Comparison of ENCODE assay signal across 8 mouse cellular contexts in genomic region chr15:89477091-89477491, GRCm38 (mm10). TPM values are rescaled to one million over a fixed set of nuclear protein-coding genes. Genes with fewer than 3 reads are reported as not detected.
A peak's percentile ranks its signal among the peaks of the same experiment; 100 is the strongest.
DNase-seq lines count a peak whose midpoint lies in the region; ATAC-seq lines count a peak whose summit lies in the region.

Arsa (minus strand) TSS chr15:89477425.

- no peaks in the 10 kb centered on the region for H3K27me3 ChIP-seq in intestine, embryonic 16.5 days (replicated peaks; ENCODE audit: control insufficient read depth, insufficient read depth, low read length)
- H3K27me3 ChIP-seq in limb, embryonic 13.5 days: no peaks in the 10 kb centered on the region

- DNase-seq in adrenal gland, adult (ENCODE audit: inconsistent age in 2 of 2, low spot score in 1 of 2): peak; percentile 55 to 83
- no peak for DNase-seq in gonadal fat pad, adult 2 months (ENCODE audit: low read depth)
- no peak for DNase-seq in c-Kit-positive CD71-positive TER-119-positive erythroid progenitor cells, embryonic 14.5 days (ENCODE audit: low spot score)
- no peak for DNase-seq in T-cell, adult 2 months (ENCODE audit: low spot score)

- H3K36me3 ChIP-seq in intestine, embryonic 16.5 days (ENCODE audit: control insufficient read depth, insufficient read depth, low read length): no peaks in the 10 kb centered on the region
- no peaks in the 10 kb centered on the region for H3K36me3 ChIP-seq in limb, embryonic 13.5 days

- H3K4me2 ChIP-seq in intestine, embryonic 16.5 days (ENCODE audit: low read depth, low read length): peak within 1 kb of the TSS; percentile 90
- H3K4me2 ChIP-seq in limb, embryonic 13.5 days (replicated peaks): peak within 1 kb of the TSS; percentile 90

- H3K9me3 ChIP-seq in intestine, embryonic 16.5 days (ENCODE audit: control insufficient read depth, low read length): no peaks in the 10 kb centered on the region
- H3K9me3 ChIP-seq in limb, embryonic 13.5 days: peaks cover 2% of the 10 kb centered on the region; the same call in 1 of the 2 replicates

- WGBS in intestine, embryonic 16.5 days: 37% methylated on average over 9 of the region's 9 CpGs
- 25% methylated on average over 9 of the region's 9 CpGs for WGBS in limb, embryonic 13.5 days

- H3K27ac ChIP-seq in intestine, embryonic 16.5 days (ENCODE audit: low read length): peak within 1 kb of the TSS; percentile 85
- peak within 1 kb of the TSS; percentile 73; the same call in 1 of the 2 replicates for H3K27ac ChIP-seq in limb, embryonic 13.5 days

- peak within 1 kb of the TSS; percentile 73 for H3K9ac ChIP-seq in intestine, embryonic 16.5 days (ENCODE audit: low read depth, low read length)
- peak within 1 kb of the TSS; percentile 74 for H3K9ac ChIP-seq in limb, embryonic 13.5 days

- peaks cover 5% of the 10 kb centered on the region; the same call in 1 of the 2 replicates for H3K4me1 ChIP-seq in intestine, embryonic 16.5 days (ENCODE audit: control insufficient read depth, insufficient read depth, low read length)
- peaks cover 8% of the 10 kb centered on the region for H3K4me1 ChIP-seq in limb, embryonic 13.5 days

- no peak for ATAC-seq in CD4-positive, CD25-positive, alpha-beta regulatory T cell, adult 4 months
- ATAC-seq in intestine, embryonic 16.5 days: no peak
- ATAC-seq in limb, embryonic 13.5 days (ENCODE audit: low FRiP score, low read depth): no peak
- ATAC-seq in monocyte, adult 5-6 weeks (replicated peaks; ENCODE audit: insufficient number of reproducible peaks, low FRiP score, low TSS enrichment, poor library complexity, severe bottlenecking): no peak

- peak within 1 kb of the TSS; percentile 57 for H3K4me3 ChIP-seq in intestine, embryonic 16.5 days (ENCODE audit: low read length)
- peak within 1 kb of the TSS; percentile 66 for H3K4me3 ChIP-seq in limb, embryonic 13.5 days

RNA-seq across cellular contexts. Expression of gene Arsa, which starts in this region (rescaled TPM):
- 10 to 100 TPM; 10.2 to 12.6 TPM for polyA plus RNA-seq in CD4-positive, CD25-positive, alpha-beta regulatory T cell, adult 4 months (2017; shearing (Covaris generic))
- 31.6 and 36.6 TPM in 2 replicates for polyA plus RNA-seq in gonadal fat pad, adult 2 months (2012; rRNA removed)
- 29.5 and 36.4 TPM in 2 replicates for polyA plus RNA-seq in intestine, embryonic 16.5 days (2015; fragmentation: Nextera tagmentation; extraction: Ambion mirVana)
- polyA plus RNA-seq in limb, embryonic 13.5 days (2015; fragmentation: Nextera tagmentation; extraction: Ambion mirVana): 23.0 TPM in 2 replicates
- total RNA-seq in monocyte, adult 5-6 weeks (2017): 11.2 to 12.6 TPM (median 11.7 TPM) in 3 replicates

Comparison
In these comparisons a context has a peak if more than half of its experiments do, and no peak if none do; other contexts are left out.
1. DNase-seq: peak in adrenal gland, adult (2 of 2); none in gonadal fat pad, adult 2 months (single experiment), c-Kit-positive CD71-positive TER-119-positive erythroid progenitor cells, embryonic 14.5 days (single experiment) and T-cell, adult 2 months (single experiment).